18 mouse cellular contexts compared by ENCODE assay signal in genomic region chr9:27724576-27724975, GRCm38 (mm10).
DNase-seq lines count a peak whose midpoint lies in the region; ATAC-seq and TF ChIP-seq lines count a peak whose summit lies in the region.
"Had no signal": no experiment of that assay in that cellular context is flagged by ENCODE, and none has a peak within 500 bp of the region (broad histone marks: within the 10 kb centered on the region; RNA-seq: fewer than 3 reads in every experiment).

No protein-coding gene starts in this region.

- no peak for ATAC-seq in midbrain, embryonic 11.5 days (ENCODE audit: low FRiP score)
- ATAC-seq in midbrain, embryonic 16.5 days: no peak
- ATAC-seq: forebrain, embryonic 16.5 days had no signal

- H3K27me3 ChIP-seq in midbrain, embryonic 11.5 days (ENCODE audit: control insufficient read depth, insufficient read depth, low read length): no peaks in the 10 kb centered on the region
- H3K27me3 ChIP-seq in midbrain, embryonic 16.5 days (ENCODE audit: control insufficient read depth, insufficient read depth, low read depth, low read length): no peaks in the 10 kb centered on the region
- no peaks in the 10 kb centered on the region for H3K27me3 ChIP-seq in thymus, adult 2 months (ENCODE audit: control insufficient read depth, insufficient read depth, low read length)
- H3K27me3 ChIP-seq: limb, embryonic 13.5 days had no signal

- H3K4me2 ChIP-seq in midbrain, embryonic 11.5 days: no peak overlapping the region
- no peak overlapping the region for H3K4me2 ChIP-seq in midbrain, embryonic 16.5 days (ENCODE audit: low read length)
- H3K4me2 ChIP-seq: limb, embryonic 13.5 days had no signal

- no peaks in the 10 kb centered on the region for H3K36me3 ChIP-seq in midbrain, embryonic 11.5 days (ENCODE audit: control insufficient read depth, insufficient read depth, low read length)
- no peaks in the 10 kb centered on the region for H3K36me3 ChIP-seq in midbrain, embryonic 16.5 days (ENCODE audit: control insufficient read depth, insufficient read depth, low read length)
- H3K36me3 ChIP-seq in thymus, adult 2 months (ENCODE audit: control insufficient read depth, insufficient read depth, low read length): no peaks in the 10 kb centered on the region
- H3K36me3 ChIP-seq: heart, embryonic 10.5 days; limb, embryonic 13.5 days had no signal

- no peak for TF ChIP-seq POLR2A in thymus, adult 2 months (IDR thresholded peaks at IDR 0.05; ENCODE audit: control insufficient read depth, extremely low read depth, insufficient read depth, low read length, poor library complexity)

- no peaks in the 10 kb centered on the region for H3K9me3 ChIP-seq in midbrain, embryonic 11.5 days (ENCODE audit: control insufficient read depth, low read length)
- H3K9me3 ChIP-seq in midbrain, embryonic 16.5 days (replicated peaks; ENCODE audit: control insufficient read depth, low read length, poor library complexity, severe bottlenecking): no peaks in the 10 kb centered on the region
- H3K9me3 ChIP-seq: heart, embryonic 10.5 days; limb, embryonic 13.5 days had no signal

- TF ChIP-seq CTCF in thymus, adult 2 months (IDR thresholded peaks at IDR 0.05; ENCODE audit: borderline replicate concordance, control insufficient read depth, extremely low read depth, insufficient read depth, low read length, poor library complexity): no peak

- H3K9ac ChIP-seq in midbrain, embryonic 11.5 days (ENCODE audit: low read length): no peak overlapping the region
- no peak overlapping the region for H3K9ac ChIP-seq in midbrain, embryonic 16.5 days (ENCODE audit: low read depth, low read length)
- H3K9ac ChIP-seq: limb, embryonic 13.5 days had no signal

- DNase-seq in cerebellum, postnatal 10 days: peak; percentile 36 to 56
- DNase-seq in cerebellum, adult 18-20 months: no peak
- DNase-seq in midbrain, embryonic 11.5 days (ENCODE audit: low spot score, missing footprints): peak; percentile 10
- peak; percentile 24 to 29 for DNase-seq in layer of hippocampus, postnatal 25 days (ENCODE audit: extremely low spot score in 1 of 2, low spot score in 1 of 2)
- DNase-seq in right cerebral cortex, postnatal 25 days: peak; percentile 48
- no peak for DNase-seq in urinary bladder, postnatal 10 days (ENCODE audit: low spot score)
- no peak for DNase-seq in thymus, adult 2 months
- DNase-seq: adrenal gland, postnatal 14 days; gastrocnemius, postnatal 25 days; heart, postnatal 14 days; kidney, adult 8-10 months; kidney, postnatal 36 days; thymus, postnatal 25 days had no signal

- 74% methylated on average over 2 of the region's 2 CpGs for WGBS in midbrain, embryonic 11.5 days
- 71% methylated on average over 2 of the region's 2 CpGs for WGBS in midbrain, embryonic 16.5 days
- WGBS in thymus, adult 2 months: 95% methylated on average over 2 of the region's 2 CpGs

- no peak overlapping the region for H3K4me3 ChIP-seq in midbrain, embryonic 11.5 days (ENCODE audit: low read depth, low read length)
- H3K4me3 ChIP-seq in midbrain, embryonic 16.5 days (ENCODE audit: low read depth, low read length): no peak overlapping the region
- H3K4me3 ChIP-seq in thymus, adult 2 months (ENCODE audit: control insufficient read depth, insufficient read depth, low read length): no peak overlapping the region
- H3K4me3 ChIP-seq: heart, embryonic 10.5 days; limb, embryonic 13.5 days; myocyte had no signal

- H3K4me1 ChIP-seq in midbrain, embryonic 11.5 days (ENCODE audit: control insufficient read depth, insufficient read depth, low read length): peaks cover 5% of the 10 kb centered on the region; the same call in 1 of the 2 replicates
- peaks cover 5% of the 10 kb centered on the region; the same call in 1 of the 2 replicates for H3K4me1 ChIP-seq in midbrain, embryonic 16.5 days (ENCODE audit: control insufficient read depth, insufficient read depth, low read length)
- H3K4me1 ChIP-seq in thymus, adult 2 months (replicated peaks; ENCODE audit: control insufficient read depth, insufficient read depth, low read length): no peaks in the 10 kb centered on the region

- H3K27ac ChIP-seq in midbrain, embryonic 11.5 days (ENCODE audit: low read depth, low read length): no peak overlapping the region
- H3K27ac ChIP-seq in midbrain, embryonic 16.5 days (ENCODE audit: low read length): no peak overlapping the region
- H3K27ac ChIP-seq in thymus, adult 2 months (ENCODE audit: control insufficient read depth, insufficient read depth, low read length): no peak overlapping the region
- H3K27ac ChIP-seq: heart, embryonic 10.5 days; limb, embryonic 13.5 days had no signal

Comparison
In these comparisons a context has a peak if more than half of its experiments do, and no peak if none do; other contexts are left out.
1. DNase-seq: peak in cerebellum, postnatal 10 days (2 of 2), midbrain, embryonic 11.5 days (single experiment), layer of hippocampus, postnatal 25 days (2 of 2) and right cerebral cortex, postnatal 25 days (single experiment); none in cerebellum, adult 18-20 months (0 of 2), urinary bladder, postnatal 10 days (single experiment) and thymus, adult 2 months (single experiment).